Mouse (Mus musculus) T-cell, adult 2 months (primary cell): ENCODE results near the gene Sec23b.
A peak's percentile ranks its signal among the peaks of the same experiment; 100 is the strongest.

Source experiments
- DNase-seq: peaks from one replicate; pipeline ENCODE4 v3.0.0; 2022; ENCODE audit warnings: low spot score

The Sec23b gene

GRCm38 (mm10) chr2:144601576-144601975, 45.5 kb downstream of the Sec23b start:
- no peak for DNase-seq

- DNase-seq: no peak
Measured at GRCm38 (mm10) chr2:144613956-144614355, 57.9 kb downstream of the Sec23b start.

GRCm38 (mm10) chr2:144617074-144617874, 61.2 kb downstream of the Sec23b start:
- no peak for DNase-seq

- no peak for DNase-seq
Measured at GRCm38 (mm10) chr2:144621491-144621890, 65.5 kb downstream of the Sec23b start.

- DNase-seq: no peak
Measured at GRCm38 (mm10) chr2:144633551-144633950, 77.5 kb downstream of the Sec23b start.

GRCm38 (mm10) chr2:144634231-144634630, 78.2 kb downstream of the Sec23b start:
- DNase-seq: no peak

GRCm38 (mm10) chr2:144634729-144635128, 78.7 kb downstream of the Sec23b start:
- DNase-seq: no peak

GRCm38 (mm10) chr2:144635644-144636320, 79.8 kb downstream of the Sec23b start:
- DNase-seq: peak; percentile 15

GRCm38 (mm10) chr2:144637204-144637603, 81.2 kb downstream of the Sec23b start:
- no peak for DNase-seq

- no peak for DNase-seq
Measured at GRCm38 (mm10) chr2:144637671-144638395, 81.8 kb downstream of the Sec23b start.

- no peak for DNase-seq
Measured at GRCm38 (mm10) chr2:144638719-144639118, 82.7 kb downstream of the Sec23b start.

GRCm38 (mm10) chr2:144640101-144640500, 84.1 kb downstream of the Sec23b start:
- no peak for DNase-seq
